28 mouse cellular contexts compared by ENCODE assay signal in genomic region chr8:57616965-57617364, GRCm38 (mm10). TPM values are rescaled to one million over a fixed set of nuclear protein-coding genes. Genes with fewer than 3 reads are reported as not detected.
A peak's percentile ranks its signal among the peaks of the same experiment; 100 is the strongest.
DNase-seq lines count a peak whose midpoint lies in the region; ATAC-seq and TF ChIP-seq lines count a peak whose summit lies in the region.
"Had no signal": no experiment of that assay in that cellular context is flagged by ENCODE, and none has a peak within 500 bp of the region (broad histone marks: within the 10 kb centered on the region; RNA-seq: fewer than 3 reads in every experiment).

No protein-coding gene starts in this region.

- H3K36me3 ChIP-seq in liver, postnatal 0 days (replicated peaks; ENCODE audit: insufficient read depth, low read length) = no peaks in the 10 kb centered on the region
- H3K36me3 ChIP-seq: forebrain, embryonic 10.5 days; heart, embryonic 12.5 days; heart, embryonic 15.5 days; hindbrain, embryonic 10.5 days; hindbrain, embryonic 13.5 days had no signal

- peak; percentile 65 for DNase-seq in heart, adult 11 months
- DNase-seq in heart, adult 8-10 months (ENCODE audit: low spot score) = no peak
- peak; percentile 43 for DNase-seq in retina, adult 2 months (ENCODE audit: low read depth, low spot score)
- no peak for DNase-seq in retina, postnatal 1 day
- peak; percentile 82 for DNase-seq in R1 (ENCODE audit: low read depth, low spot score)
- no peak for DNase-seq in thymus, adult 18-20 months
- DNase-seq in liver, postnatal 0 days = no peak
- no peak for DNase-seq in right cerebral cortex, postnatal 10 days (ENCODE audit: low spot score in 2 of 2)
- DNase-seq: adrenal gland, postnatal 10 days; adrenal gland, postnatal 36 days; cerebellum, adult 18-20 months; cerebellum, adult 9-10 months; cerebellum, postnatal 14 days; gastrocnemius, postnatal 10 days; gastrocnemius, postnatal 36 days; heart, postnatal 10 days; heart, postnatal 36 days had no signal

- H3K4me1 ChIP-seq in liver, postnatal 0 days (ENCODE audit: insufficient read depth) = no peaks in the 10 kb centered on the region

- no peak overlapping the region for H3K4me3 ChIP-seq in liver, postnatal 0 days (ENCODE audit: low read depth, low read length)
- H3K4me3 ChIP-seq: forebrain, embryonic 10.5 days; forebrain, embryonic 13.5 days; heart, embryonic 12.5 days; heart, embryonic 15.5 days; hindbrain, embryonic 10.5 days; hindbrain, embryonic 13.5 days had no signal

- TF ChIP-seq EP300 in liver, postnatal 0 days (IDR thresholded peaks at IDR 0.05; ENCODE audit: low read depth) = no peak

- H3K4me2 ChIP-seq in liver, postnatal 0 days (ENCODE audit: low read depth, low read length) = no peak overlapping the region
- H3K4me2 ChIP-seq: forebrain, embryonic 13.5 days; heart, embryonic 12.5 days; heart, embryonic 15.5 days; hindbrain, embryonic 13.5 days had no signal

- ATAC-seq in liver, postnatal 0 days = no peak
- ATAC-seq: forebrain, embryonic 13.5 days; forebrain, embryonic 16.5 days; hindbrain, postnatal 0 days; inflammation-experienced regulatory T-cells, adult 6 months; Patski had no signal

- no peaks in the 10 kb centered on the region for H3K9me3 ChIP-seq in liver, postnatal 0 days (ENCODE audit: low read length)
- H3K9me3 ChIP-seq: forebrain, embryonic 10.5 days; forebrain, embryonic 13.5 days; G1E; heart, embryonic 12.5 days; heart, embryonic 15.5 days; hindbrain, embryonic 10.5 days; hindbrain, embryonic 13.5 days had no signal

- no peak overlapping the region for H3K9ac ChIP-seq in liver, postnatal 0 days (replicated peaks)
- H3K9ac ChIP-seq: forebrain, embryonic 13.5 days; heart, embryonic 12.5 days; heart, embryonic 15.5 days; hindbrain, embryonic 13.5 days had no signal

- H3K27me3 ChIP-seq in liver, postnatal 0 days (ENCODE audit: insufficient read depth, low read length) = no peaks in the 10 kb centered on the region
- H3K27me3 ChIP-seq: forebrain, embryonic 13.5 days; heart, embryonic 15.5 days; hindbrain, embryonic 13.5 days; Patski had no signal

- H3K27ac ChIP-seq in liver, postnatal 0 days (ENCODE audit: low read depth) = no peak overlapping the region
- H3K27ac ChIP-seq: forebrain, embryonic 10.5 days; forebrain, embryonic 13.5 days; heart, embryonic 15.5 days; hindbrain, embryonic 10.5 days; hindbrain, embryonic 13.5 days; hindbrain, postnatal 0 days had no signal

- no peak for TF ChIP-seq CTCF in liver, postnatal 0 days (IDR thresholded peaks at IDR 0.05; ENCODE audit: low read depth)

- 74% methylated on average over 5 of the region's 5 CpGs for WGBS in liver, postnatal 0 days (ENCODE audit: insufficient replicate concordance)

RNA-seq across cellular contexts. Expression of gene Galnt7, which starts 35.9 kb away (rescaled TPM):
- 1 to 10 TPM; 3.9 to 5.2 (median 4.9) TPM for total RNA-seq in heart, adult 8-10 months (2022)
- 2.9 and 3.2 TPM in 2 replicates for polyA plus RNA-seq in liver, postnatal 0 days (2015; fragmentation: Nextera tagmentation; extraction: Ambion mirVana)

Comparison
In these comparisons a context has a peak if more than half of its experiments do, and no peak if none do; other contexts are left out.
1. DNase-seq: peak in heart, adult 11 months (single experiment), retina, adult 2 months (single experiment) and R1 (single experiment); none in heart, adult 8-10 months (single experiment), retina, postnatal 1 day (single experiment), thymus, adult 18-20 months (0 of 2), liver, postnatal 0 days (single experiment) and right cerebral cortex, postnatal 10 days (0 of 2).